Mouse (Mus musculus) bone marrow macrophage, adult 2 months (primary cell): ENCODE data around the gene Cdyl2. TPM values are rescaled to one million over a fixed set of nuclear protein-coding genes. Genes with fewer than 3 reads are reported as not detected.

ENCODE experiments used
- H3K27ac ChIP-seq: 2 replicates; pipeline ENCODE4 v1.5.1; 2012; ENCODE audit warnings: low read depth, low read length; ENCODE audit not compliant: insufficient read depth
- H3K4me1 ChIP-seq: 2 replicates; pipeline ENCODE4 v1.6.1; 2012; ENCODE audit warnings: low read length; ENCODE audit not compliant: control insufficient read depth, insufficient read depth
- H3K4me3 ChIP-seq: 2 replicates; pipeline ENCODE4 v1.5.1; 2012; ENCODE audit warnings: mild to moderate bottlenecking, low read length, moderate library complexity; ENCODE audit not compliant: insufficient read depth
- CTCF ChIP-seq: IDR thresholded peaks from 2 replicates; pipeline ENCODE4 v1.5.1; 2012; ENCODE audit warnings: low read depth, mild to moderate bottlenecking, low read length, moderate library complexity
- POLR2A ChIP-seq: IDR thresholded peaks from 2 replicates; pipeline ENCODE4 v1.6.1; 2012; ENCODE audit warnings: mild to moderate bottlenecking, low read depth, low read length, borderline replicate concordance
- polyA plus RNA-seq: library from polyadenylated mRNA; stranded (reverse); fragments of >200 nt; gene quantifications from 2 replicates; pipeline ENCODE4 v1.2.4, GENCODE M21; 2012; ENCODE audit not compliant: missing spikeins, insufficient read depth, insufficient read length

Gene Cdyl2
- polyA plus RNA-seq, 1 experiment: 4.0 TPM

GRCm38 (mm10) chr8:116673052-116673451, 59.7 kb downstream of the Cdyl2 start:
- Histone ChIP-seq H3K4me3 (no peak overlapping the region), H3K4me1 (no peaks in the 10 kb centered on the region), H3K27ac (no peak overlapping the region)
- TF ChIP-seq POLR2A (no peak), CTCF (no peak)

GRCm38 (mm10) chr8:116671543-116671942, 61.2 kb downstream of the Cdyl2 start:
- no peak overlapping the region for H3K27ac ChIP-seq
- no peak overlapping the region for H3K4me3 ChIP-seq
- H3K4me1 ChIP-seq: no peaks in the 10 kb centered on the region
- TF ChIP-seq POLR2A (no peak), CTCF (no peak)

GRCm38 (mm10) chr8:116670604-116671003, 62.2 kb downstream of the Cdyl2 start:
- H3K4me1 ChIP-seq: no peaks in the 10 kb centered on the region

GRCm38 (mm10) chr8:116668977-116669376, 63.8 kb downstream of the Cdyl2 start:
- Histone ChIP-seq H3K27ac (no peak overlapping the region), H3K4me3 (no peak overlapping the region), H3K4me1 (no peaks in the 10 kb centered on the region)
- 0 out of 2 replicates have a peak, but pooled peaks have one; percentile 21 for TF ChIP-seq CTCF
- no peak for TF ChIP-seq POLR2A

More at GRCm38 (mm10) chr8:116670604-116671003, 62.2 kb downstream of the Cdyl2 start:
- Histone ChIP-seq H3K27ac (no peak overlapping the region), H3K4me3 (no peak overlapping the region)
- no peak for TF ChIP-seq POLR2A
- no peak for TF ChIP-seq CTCF

GRCm38 (mm10) chr8:116666781-116667325, 65.9 kb downstream of the Cdyl2 start:
- TF ChIP-seq POLR2A: no peak
- TF ChIP-seq CTCF: no peak
- H3K27ac ChIP-seq: no peak overlapping the region
- H3K4me3 ChIP-seq: no peak overlapping the region
- H3K4me1 ChIP-seq: no peaks in the 10 kb centered on the region

GRCm38 (mm10) chr8:116661521-116661920, 71.3 kb downstream of the Cdyl2 start:
- TF ChIP-seq CTCF: no peak
- TF ChIP-seq POLR2A: no peak
- Histone ChIP-seq H3K4me3 (no peak overlapping the region), H3K4me1 (no peaks in the 10 kb centered on the region), H3K27ac (no peak overlapping the region)

GRCm38 (mm10) chr8:116656811-116657210, 76.0 kb downstream of the Cdyl2 start:
- no peak overlapping the region for H3K27ac ChIP-seq
- TF ChIP-seq POLR2A (no peak), CTCF (no peak)
- H3K4me3 ChIP-seq: no peak overlapping the region
- no peaks in the 10 kb centered on the region for H3K4me1 ChIP-seq

GRCm38 (mm10) chr8:116654881-116655280, 77.9 kb downstream of the Cdyl2 start:
- TF ChIP-seq POLR2A (no peak), CTCF (no peak)
- Histone ChIP-seq H3K27ac (no peak overlapping the region), H3K4me1 (no peaks in the 10 kb centered on the region), H3K4me3 (no peak overlapping the region)

- no peak overlapping the region for H3K4me3 ChIP-seq
- no peaks in the 10 kb centered on the region for H3K4me1 ChIP-seq
- no peak overlapping the region for H3K27ac ChIP-seq
- TF ChIP-seq CTCF: no peak
Observed at GRCm38 (mm10) chr8:116652949-116653348, 79.8 kb downstream of the Cdyl2 start.

- no peak overlapping the region for H3K27ac ChIP-seq
- H3K4me1 ChIP-seq: no peaks in the 10 kb centered on the region
- H3K4me3 ChIP-seq: no peak overlapping the region
- no peak for TF ChIP-seq POLR2A
- TF ChIP-seq CTCF: no peak
Observed at GRCm38 (mm10) chr8:116649975-116650725, 82.6 kb downstream of the Cdyl2 start.
